ENCODE assay signal across 9 mouse cellular contexts in genomic region chr4:155894311-155894881, GRCm38 (mm10). TPM values are rescaled to one million over a fixed set of nuclear protein-coding genes. Genes with fewer than 3 reads are reported as not detected.
A peak's percentile ranks its signal among the peaks of the same experiment; 100 is the strongest.
DNase-seq lines count a peak whose midpoint lies in the region; ATAC-seq and TF ChIP-seq lines count a peak whose summit lies in the region.
"Had no signal": no experiment of that assay in that cellular context is flagged by ENCODE, and none has a peak within 500 bp of the region (broad histone marks: within the 10 kb centered on the region; RNA-seq: fewer than 3 reads in every experiment).

No protein-coding gene starts in this region.

- peak overlapping the region; percentile 99 for H3K4me2 ChIP-seq in hindbrain, embryonic 15.5 days

- intact Hi-C loops in gastrocnemius, adult 2 months (cut with DNase I): loop anchor here (5.0 kb wide), 1 partner anchor 48 kb away; the partner anchor contains the start of gene Ube2j2
- intact Hi-C loops in left cerebral cortex, postnatal 25 days (cut with DNase I): loop anchor here (1.0 kb wide), 1 partner anchor 49 kb away; the partner anchor contains the start of gene Ube2j2

- H3K4me1 ChIP-seq in hindbrain, embryonic 15.5 days (replicated peaks): peaks cover 51% of the 10 kb centered on the region

- peak overlapping the region; percentile 95; the same call in 1 of the 2 replicates for H3K9ac ChIP-seq in hindbrain, embryonic 15.5 days

- TF ChIP-seq CTCF in gastrocnemius, adult 2 months (IDR thresholded peaks at IDR 0.05): no peak

- WGBS in hindbrain, embryonic 15.5 days: 23% methylated on average over 8 of the region's 8 CpGs

- H3K27me3 ChIP-seq in hindbrain, embryonic 15.5 days: no peaks in the 10 kb centered on the region
- H3K27me3 ChIP-seq: Patski had no signal

- H3K27ac ChIP-seq in gastrocnemius, adult 2 months: peak overlapping the region; percentile 87
- H3K27ac ChIP-seq in hindbrain, embryonic 15.5 days (replicated peaks): peak overlapping the region; percentile 52

- no peaks in the 10 kb centered on the region for H3K9me3 ChIP-seq in hindbrain, embryonic 15.5 days

- ATAC-seq in cerebellum, adult (ENCODE audit: insufficient number of reproducible peaks, low FRiP score, low TSS enrichment): no peak
- ATAC-seq in hindbrain, embryonic 15.5 days (ENCODE audit: low FRiP score, low read depth): no peak
- peak; percentile 46 for ATAC-seq in megakaryocyte progenitor cell, adult 5-6 weeks (replicated peaks; ENCODE audit: poor library complexity)
- ATAC-seq: Patski had no signal

- H3K36me3 ChIP-seq in hindbrain, embryonic 15.5 days: peaks cover 36% of the 10 kb centered on the region

- peak overlapping the region; percentile 81 for H3K4me3 ChIP-seq in gastrocnemius, adult 2 months
- H3K4me3 ChIP-seq in hindbrain, embryonic 15.5 days: peak overlapping the region; percentile 87

- DNase-seq in cerebellum, adult 11-12 months: peak; percentile 69
- DNase-seq in cerebellum, adult 8-10 months: peak; percentile 43
- DNase-seq in gastrocnemius, adult 2 months: peak; percentile 87
- peak; percentile 76 to 92 for DNase-seq in left cerebral cortex, postnatal 25 days (ENCODE audit: low spot score in 2 of 2)
- peak; percentile 61 to 65 for DNase-seq in spleen, postnatal 14 days (ENCODE audit: low spot score in 2 of 2)

RNA-seq across cellular contexts. Expression of gene Acap3, which starts 2.8 kb away (rescaled TPM):
- total RNA-seq in gastrocnemius, adult 2 months (2021): 1 to 10 TPM; 7.5 to 8.0 TPM
- polyA plus RNA-seq in hindbrain, embryonic 15.5 days (2015; fragmentation: Nextera tagmentation; extraction: Ambion mirVana): 68.8 and 74.6 TPM in 2 replicates
- 100 to 1,000 TPM; 133 to 136 TPM for total RNA-seq in left cerebral cortex, postnatal 25 days (2021)
- 7.9 and 8.3 TPM in 2 replicates for total RNA-seq in megakaryocyte progenitor cell, adult 5-6 weeks (2015)
- 6.2 and 6.7 TPM in 2 replicates for total RNA-seq in megakaryocyte progenitor cell, adult 5-6 weeks (2017)

RNA-seq across cellular contexts. Expression of gene Pusl1, which starts 2.8 kb away (rescaled TPM):
- 10 to 100 TPM; 10.5 to 13.4 TPM for total RNA-seq in gastrocnemius, adult 2 months (2021)
- 58.5 and 62.9 TPM in 2 replicates for polyA plus RNA-seq in hindbrain, embryonic 15.5 days (2015; fragmentation: Nextera tagmentation; extraction: Ambion mirVana)
- 10 to 100 TPM; 60.5 to 65.5 TPM for total RNA-seq in left cerebral cortex, postnatal 25 days (2021)
- 18.7 and 22.5 TPM in 2 replicates for total RNA-seq in megakaryocyte progenitor cell, adult 5-6 weeks (2015)
- total RNA-seq in megakaryocyte progenitor cell, adult 5-6 weeks (2017): 19.3 and 33.7 TPM in 2 replicates

RNA-seq across cellular contexts. Expression of gene Ints11, which starts 25.1 kb away (rescaled TPM):
- 10 to 100 TPM; 14.9 to 17.3 TPM for total RNA-seq in gastrocnemius, adult 2 months (2021)
- polyA plus RNA-seq in hindbrain, embryonic 15.5 days (2015; fragmentation: Nextera tagmentation; extraction: Ambion mirVana): 71.6 and 78.6 TPM in 2 replicates
- 10 to 100 TPM; 38.1 to 38.5 TPM for total RNA-seq in left cerebral cortex, postnatal 25 days (2021)
- total RNA-seq in megakaryocyte progenitor cell, adult 5-6 weeks (2015): 26.8 and 47.5 TPM in 2 replicates
- 28.5 and 35.9 TPM in 2 replicates for total RNA-seq in megakaryocyte progenitor cell, adult 5-6 weeks (2017)

RNA-seq across cellular contexts. Expression of gene Cptp, which starts 25.2 kb away (rescaled TPM):
- 10 to 100 TPM; 13.6 to 18.0 TPM for total RNA-seq in gastrocnemius, adult 2 months (2021)
- polyA plus RNA-seq in hindbrain, embryonic 15.5 days (2015; fragmentation: Nextera tagmentation; extraction: Ambion mirVana): 25.6 and 29.1 TPM in 2 replicates
- total RNA-seq in left cerebral cortex, postnatal 25 days (2021): 10 to 100 TPM; 25.5 to 31.8 TPM
- total RNA-seq in megakaryocyte progenitor cell, adult 5-6 weeks (2015): 7.6 and 7.8 TPM in 2 replicates
- 8.8 and 9.2 TPM in 2 replicates for total RNA-seq in megakaryocyte progenitor cell, adult 5-6 weeks (2017)

RNA-seq across cellular contexts. Expression of gene Tas1r3, which starts 31.2 kb away (rescaled TPM):
- total RNA-seq in gastrocnemius, adult 2 months (2021): under 1 TPM; 0.11 to 0.23 TPM
- polyA plus RNA-seq in hindbrain, embryonic 15.5 days (2015; fragmentation: Nextera tagmentation; extraction: Ambion mirVana): 0.43 and 0.54 TPM in 2 replicates
- total RNA-seq in left cerebral cortex, postnatal 25 days (2021): under 1 TPM; 0.27 to 0.32 TPM
- total RNA-seq in megakaryocyte progenitor cell, adult 5-6 weeks (2015): 0.07 and 0.10 TPM in 2 replicates
- total RNA-seq in megakaryocyte progenitor cell, adult 5-6 weeks (2017): 0.17 TPM in 2 replicates

Comparison
In these comparisons a context has a peak if more than half of its experiments do, and no peak if none do; other contexts are left out.
1. RNA of gene Acap3, which starts 2.8 kb away (total RNA-seq): 133 to 136 TPM in left cerebral cortex, postnatal 25 days; 6.2 to 8.3 TPM in megakaryocyte progenitor cell, adult 5-6 weeks and 7.5 to 8.0 TPM in gastrocnemius, adult 2 months; every median in the first group is over 10 times any median in the second.
2. Peak in every context shown above with its lines, with median percentiles within 50 percentile points of each other: DNase-seq.